Mouse (Mus musculus) olfactory bulb, adult 2 months (tissue): ENCODE results near the gene Inf2.

Source experiments
- CTCF ChIP-seq: fragments of 200-500 bp; IDR thresholded peaks from 2 replicates; pipeline ENCODE4 v1.5.1; 2012; ENCODE audit warnings: low read depth, mild to moderate bottlenecking, low read length, moderate library complexity; ENCODE audit not compliant: insufficient read depth
- POLR2A ChIP-seq: fragments of 200-500 bp; IDR thresholded peaks from 2 replicates; pipeline ENCODE4 v1.6.1; 2012; ENCODE audit warnings: mild to moderate bottlenecking, low read depth, low read length, moderate library complexity; ENCODE audit not compliant: insufficient read depth

DNA sequence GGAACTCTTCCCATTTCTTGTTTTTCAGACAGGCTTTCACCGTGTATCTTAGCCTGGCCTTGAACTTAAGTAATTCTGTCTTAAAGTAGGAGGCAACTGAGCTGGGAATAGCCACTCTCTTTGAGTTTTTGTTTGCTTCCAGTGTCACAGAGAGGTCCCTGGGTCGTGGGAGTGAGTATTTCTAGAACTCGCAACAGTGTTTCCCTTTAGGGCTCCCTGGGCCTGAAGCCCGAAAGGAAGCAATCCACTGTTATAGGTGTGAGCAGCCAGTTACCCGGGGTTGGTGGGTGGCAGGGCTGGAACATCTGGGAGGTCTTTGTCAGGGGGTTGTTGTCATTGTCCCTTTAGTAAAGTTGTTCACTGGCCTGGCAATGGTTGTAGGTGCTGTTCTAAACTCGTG is 57.6 kb downstream of the Inf2 start:
- TF ChIP-seq POLR2A = no peak
- no peak for TF ChIP-seq CTCF
